Mouse (Mus musculus) small intestine, adult 2 months (tissue): Measurements from ENCODE around the gene Olfr923. TPM values are rescaled to one million over a fixed set of nuclear protein-coding genes. Genes with fewer than 3 reads are reported as not detected.
"Not testable (repeated sequence)": the region's sequence is repeated elsewhere in the genome, so short reads cannot be mapped to it uniquely, and the experiment has no call there.

Experiments used
- H3K27ac ChIP-seq: fragments of 200-500 bp; 2 replicates; pipeline ENCODE4 v1.5.1; 2012; ENCODE audit warnings: low read depth, low read length, control low read depth, inconsistent platforms; ENCODE audit not compliant: insufficient read depth
- H3K27me3 ChIP-seq: fragments of 200-500 bp; 2 replicates; pipeline ENCODE4 v1.6.1; 2012; ENCODE audit warnings: mild to moderate bottlenecking, moderate library complexity, low read length, inconsistent platforms; ENCODE audit not compliant: control insufficient read depth, insufficient read depth
- H3K36me3 ChIP-seq: fragments of 200-500 bp; 2 replicates; pipeline ENCODE4 v1.6.1; 2012; ENCODE audit warnings: mild to moderate bottlenecking, low read length, control low read depth, inconsistent platforms; ENCODE audit not compliant: control insufficient read depth, insufficient read depth
- H3K4me1 ChIP-seq: fragments of 200-500 bp; 2 replicates; pipeline ENCODE4 v1.6.1; 2012; ENCODE audit warnings: low read length, inconsistent platforms, mixed read lengths; ENCODE audit not compliant: control insufficient read depth, insufficient read depth, insufficient read length
- H3K4me3 ChIP-seq: fragments of 200-500 bp; 2 replicates; pipeline ENCODE4 v1.5.1; 2012; ENCODE audit warnings: low read depth, mild to moderate bottlenecking, control low read depth, inconsistent platforms, low read length, moderate library complexity
- CTCF ChIP-seq: fragments of 200-500 bp; IDR thresholded peaks from 2 replicates; pipeline ENCODE4 v1.5.1; 2012; ENCODE audit warnings: low read depth, mild to moderate bottlenecking, control low read depth, inconsistent platforms, low read length, moderate library complexity, mixed read lengths; ENCODE audit not compliant: insufficient replicate concordance, insufficient read length; ENCODE audit errors: extremely low read depth
- POLR2A ChIP-seq: fragments of 200-500 bp; IDR thresholded peaks from 2 replicates; pipeline ENCODE4 v1.6.1; 2012; ENCODE audit warnings: low read depth, mild to moderate bottlenecking, control low read depth, inconsistent platforms, low read length, moderate library complexity
- WGBS: fragments of 180-500 bp; shearing (Covaris S2); methylation state at CpG from one replicate; pipeline ENCODE4 v1.1.7; 2018; 5-methylcytosine and 5-hydroxymethylcytosine counted together
- polyA plus RNA-seq: library from polyadenylated mRNA; depleted of rRNA; stranded (reverse); fragments of >200 nt; gene quantifications from 2 replicates; pipeline ENCODE4 v1.2.3, GENCODE M21; 2012; rRNA removed

Olfr923 gene
- polyA plus RNA-seq, 1 experiment, result not detected

DNA sequence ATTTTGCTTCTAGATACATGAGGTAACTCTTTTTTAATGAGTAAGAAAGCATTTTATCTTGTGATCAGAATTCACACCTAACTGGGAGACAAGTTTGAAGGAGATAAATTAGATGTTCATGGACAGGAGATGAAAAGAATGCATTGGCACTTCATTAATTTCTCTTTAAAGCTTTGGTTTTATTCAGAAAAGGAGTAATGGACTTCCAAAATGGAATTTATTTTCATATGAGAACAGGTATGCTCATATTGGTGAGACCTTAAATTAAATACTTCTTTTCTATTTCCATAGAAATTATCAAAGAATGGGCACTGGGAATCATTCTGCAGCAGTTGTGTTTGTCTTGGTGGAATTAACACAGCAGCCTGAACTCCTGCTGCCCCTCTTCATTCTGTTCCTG, 28.4 kb downstream of the Olfr923 start, which contains the start of gene Olfr26:
Gene Olfr26 (plus strand): TSS at position 301 of the 400 bp plus-strand sequence.
- Histone ChIP-seq H3K4me1 (no peaks in the 10 kb centered on the region), H3K27me3 (no peaks in the 10 kb centered on the region), H3K27ac (no peak within 1 kb of the TSS), H3K36me3 (no peaks in the 10 kb centered on the region), H3K4me3 (no peak within 1 kb of the TSS)
- TF ChIP-seq POLR2A (no peak), CTCF (no peak)

GRCm38 (mm10) chr9:38874880-38875279, 48.5 kb downstream of the Olfr923 start:
- not testable (repeated sequence) for H3K4me3 ChIP-seq, H3K27ac ChIP-seq, H3K27me3 ChIP-seq, H3K36me3 ChIP-seq, H3K4me1 ChIP-seq
- WGBS, result 52% methylated on average over 2 of the region's 2 CpGs

DNA sequence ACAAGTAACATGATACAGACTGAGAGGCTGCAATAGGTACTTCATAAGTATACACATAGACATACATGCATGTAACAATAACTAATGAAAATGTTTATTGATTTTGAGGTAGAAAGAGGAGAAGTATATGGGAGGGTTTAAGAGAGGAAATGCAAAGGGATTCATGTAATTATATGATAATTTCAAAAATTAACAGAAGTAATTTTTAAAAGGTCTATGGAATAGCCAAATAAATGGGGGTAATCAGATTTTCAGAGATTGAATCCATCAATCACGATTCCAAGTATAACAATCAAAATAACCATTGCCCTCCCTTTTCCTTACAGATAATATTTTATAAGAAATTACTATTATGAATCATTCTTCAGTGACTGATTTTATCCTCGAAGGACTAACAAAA, 50.5 kb downstream of the Olfr923 start, which contains the start of gene Olfr926:
Gene Olfr926 (plus strand): TSS at position 301 of the 400 bp plus-strand sequence.
- Histone ChIP-seq H3K27me3 (no peaks in the 10 kb centered on the region), H3K4me3 (no peak within 1 kb of the TSS), H3K27ac (no peak within 1 kb of the TSS), H3K36me3 (no peaks in the 10 kb centered on the region), H3K4me1 (no peaks in the 10 kb centered on the region)
- TF ChIP-seq POLR2A (no peak), CTCF (no peak)
- WGBS, result 74% methylated on average over 2 of the region's 2 CpGs

Other genes starting within 250 kb of the Olfr923 start
- gene Olfr912, start 246.4 kb upstream of the Olfr923 start, polyA plus RNA-seq, result not detected in 2 replicates
- not detected in 2 replicates for gene Olfr913, start 233.8 kb upstream of the Olfr923 start, polyA plus RNA-seq
- not detected in 2 replicates for gene Olfr914, start 221.4 kb upstream of the Olfr923 start, polyA plus RNA-seq
- not detected in 2 replicates for gene Olfr916, start 166.7 kb upstream of the Olfr923 start, polyA plus RNA-seq
- gene Olfr917, start 160.7 kb upstream of the Olfr923 start, polyA plus RNA-seq, result not detected in 2 replicates
- gene Olfr918, start 151.9 kb upstream of the Olfr923 start, polyA plus RNA-seq, result not detected in 2 replicates
- gene Olfr919, start 122.9 kb upstream of the Olfr923 start, polyA plus RNA-seq, result not detected in 2 replicates
- gene Vwa5a, start 108.3 kb upstream of the Olfr923 start, polyA plus RNA-seq, result 2.9 and 6.3 TPM in 2 replicates
- 0.04 TPM in 1 of 2 replicates, not detected in the other for gene Olfr920, start 74.2 kb upstream of the Olfr923 start, polyA plus RNA-seq
- gene Olfr921, start 53.5 kb upstream of the Olfr923 start, polyA plus RNA-seq, result not detected in 2 replicates
- gene Olfr922, start 11.9 kb upstream of the Olfr923 start, polyA plus RNA-seq, result not detected in 2 replicates
- gene Olfr924, start 17.9 kb downstream of the Olfr923 start, polyA plus RNA-seq, result not detected in 2 replicates
- gene Olfr26, start 28.5 kb downstream of the Olfr923 start, polyA plus RNA-seq, result not detected in 2 replicates
- not detected in 2 replicates for gene Olfr926, start 50.6 kb downstream of the Olfr923 start, polyA plus RNA-seq
- gene Olfr930, start 103.3 kb downstream of the Olfr923 start, polyA plus RNA-seq, result not detected in 2 replicates
- gene Olfr933, start 145.8 kb downstream of the Olfr923 start, polyA plus RNA-seq, result not detected in 2 replicates
- not detected in 2 replicates for gene Olfr934, start 161.8 kb downstream of the Olfr923 start, polyA plus RNA-seq
- not detected in 2 replicates for gene Olfr935, start 173.1 kb downstream of the Olfr923 start, polyA plus RNA-seq
- gene Olfr146, start 196.8 kb downstream of the Olfr923 start, polyA plus RNA-seq, result not detected in 2 replicates
- gene Olfr937, start 238.4 kb downstream of the Olfr923 start, polyA plus RNA-seq, result not detected in 2 replicates